Mouse (Mus musculus) E14TG2a.4 (cell line): ENCODE measurements at regions not wholly inside any gene's neighbourhood (a gene's known extent, or its start where the extent isn't known, plus 50 kb on each side); places are given as distances from the start of the nearest gene placed in this dataset.
A peak's percentile ranks its signal among the peaks of the same experiment; 100 is the strongest.

Source experiments
- H3K27me3 ChIP-seq: 2 replicates; pipeline ENCODE4 v1.6.1; 2014; ENCODE audit warnings: low read length, control low read depth; ENCODE audit not compliant: insufficient read depth
- H3K36me3 ChIP-seq: 2 replicates; pipeline ENCODE4 v1.6.1; 2014; ENCODE audit warnings: low read length, control low read depth; ENCODE audit not compliant: insufficient read depth
- H3K4me1 ChIP-seq: replicated peaks from 2 replicates; pipeline ENCODE4 v1.6.1; 2014; ENCODE audit warnings: low read depth, low read length, control low read depth
- H3K4me3 ChIP-seq: replicated peaks from 2 replicates; pipeline ENCODE4 v1.5.1; 2014; ENCODE audit warnings: mild to moderate bottlenecking, low read length
- H3K9me3 ChIP-seq: 2 replicates; pipeline ENCODE4 v1.6.1; 2014; ENCODE audit warnings: low read length, control low read depth
- CTCF ChIP-seq: conservative IDR thresholded peaks from 2 replicates; pipeline ENCODE4 v1.5.1; 2014; ENCODE audit warnings: low read length
- NANOG ChIP-seq: IDR thresholded peaks from 2 replicates; pipeline ENCODE4 v1.6.1; 2014; ENCODE audit warnings: borderline replicate concordance, low read length, mixed read lengths
- POU5F1 ChIP-seq: IDR thresholded peaks from 2 replicates; pipeline ENCODE4 v1.6.1; 2014; ENCODE audit warnings: low read length, borderline replicate concordance

DNA sequence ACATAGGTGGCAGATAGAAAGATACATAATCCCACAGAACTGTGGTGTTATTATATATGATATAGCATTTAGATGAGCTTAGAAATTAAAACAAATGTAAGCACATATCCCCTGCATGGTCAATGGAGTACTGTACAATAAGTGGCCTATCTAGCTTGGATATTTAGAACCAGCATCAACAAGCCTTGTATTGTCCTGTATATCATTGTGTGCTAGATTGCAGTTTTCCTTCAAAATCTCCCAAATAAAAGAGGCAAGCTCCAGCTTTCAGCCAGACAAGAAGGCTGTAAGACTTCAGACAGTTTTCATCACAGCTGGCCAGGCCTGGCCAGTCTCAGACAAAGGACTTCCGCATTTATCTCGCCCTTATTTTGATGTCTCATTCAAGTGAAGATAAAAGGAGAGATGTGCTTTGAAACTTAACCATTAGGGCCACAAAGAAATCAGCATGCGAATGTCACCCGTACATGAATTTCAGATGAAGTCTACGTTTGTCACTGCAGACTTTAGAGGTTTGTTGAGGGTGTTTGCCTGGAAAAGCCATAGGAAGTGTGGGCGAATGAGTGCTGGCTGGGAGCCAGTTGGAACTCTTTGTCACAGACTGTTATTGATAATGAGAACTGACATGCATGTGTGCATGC is 700.5 kb downstream of the Kcnj2 start:
- H3K9me3 ChIP-seq = no peaks in the 10 kb centered on the region
- TF ChIP-seq CTCF (no peak), POU5F1 (no peak), NANOG (no peak)
- no peaks in the 10 kb centered on the region for H3K36me3 ChIP-seq

DNA sequence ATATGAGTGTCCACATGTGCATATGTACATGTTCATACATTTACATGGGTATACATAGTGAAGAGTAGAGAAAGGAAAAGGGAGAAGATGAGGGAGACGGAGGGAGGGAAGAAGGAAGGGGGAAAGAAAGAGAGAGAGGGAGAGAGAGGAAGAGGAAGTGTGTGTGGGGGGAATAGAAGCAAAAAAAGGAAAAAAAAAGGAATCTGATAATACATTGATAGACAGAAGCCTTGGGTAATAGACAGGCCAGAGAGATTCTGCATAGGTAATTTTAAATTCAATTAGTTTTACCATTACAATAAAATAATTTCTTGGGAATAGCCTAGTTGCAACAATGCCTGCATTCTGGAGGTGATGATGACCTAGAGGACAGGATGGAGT is 701.0 kb downstream of the Kcnj2 start:
- Histone ChIP-seq H3K36me3 (no peaks in the 10 kb centered on the region), H3K27me3 (no peaks in the 10 kb centered on the region), H3K9me3 (no peaks in the 10 kb centered on the region), H3K4me1 (no peaks in the 10 kb centered on the region), H3K4me3 (no peak overlapping the region)
- TF ChIP-seq NANOG (no peak), POU5F1 (no peak), CTCF (no peak)

More for the DNA sequence above, 700.5 kb downstream of the Kcnj2 start:
- no peak overlapping the region for H3K4me3 ChIP-seq
- no peaks in the 10 kb centered on the region for H3K27me3 ChIP-seq
- no peaks in the 10 kb centered on the region for H3K4me1 ChIP-seq

DNA sequence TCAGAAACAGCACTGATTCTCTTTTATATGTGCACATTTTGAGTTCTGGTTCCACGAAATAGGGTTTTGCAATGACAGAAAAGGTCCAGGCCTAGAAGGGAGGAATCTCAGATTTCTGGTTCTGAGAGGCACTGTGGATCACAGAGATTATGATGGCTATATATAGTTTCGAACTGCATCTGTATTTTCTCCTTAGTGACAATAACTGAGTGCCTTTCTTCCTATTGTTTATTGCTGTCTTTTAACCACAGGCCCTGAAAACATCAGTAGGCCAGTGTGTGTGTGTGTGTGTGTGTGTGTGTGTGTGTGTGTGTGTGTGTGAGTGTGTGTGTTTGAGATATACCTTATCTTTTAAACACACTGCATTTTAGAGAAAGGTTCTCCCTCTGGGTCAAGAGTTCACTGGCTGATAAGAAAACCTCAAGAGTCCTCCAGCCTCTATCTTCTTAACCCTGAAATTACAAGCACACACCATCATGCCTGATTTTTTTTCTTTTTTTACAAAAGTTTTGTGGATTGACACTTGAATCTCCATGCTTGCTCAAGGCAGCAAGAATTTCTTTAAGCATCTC is 708.2 kb downstream of the Kcnj2 start:
- H3K27me3 ChIP-seq = no peaks in the 10 kb centered on the region
- TF ChIP-seq CTCF = no peak
- no peak for TF ChIP-seq NANOG
- no peak for TF ChIP-seq POU5F1

DNA sequence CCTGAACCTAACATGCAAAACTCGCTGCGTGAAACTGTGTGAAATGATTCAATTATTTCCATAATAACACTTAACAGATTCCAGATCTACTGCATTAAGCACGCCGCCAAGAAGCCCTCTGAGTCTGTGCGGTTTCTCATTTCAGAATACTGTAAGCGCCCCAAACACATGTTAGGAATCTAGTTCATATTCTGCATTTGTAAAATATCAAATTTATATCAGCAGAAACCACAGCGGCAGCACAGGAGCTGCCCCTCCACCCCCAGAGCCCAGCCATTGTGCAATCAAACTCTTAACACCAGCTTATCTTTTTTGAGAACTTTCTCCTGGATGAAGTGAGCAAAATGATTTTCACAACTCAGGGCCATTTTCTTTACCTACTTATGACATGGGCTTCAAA is 715.4 kb downstream of the Kcnj2 start:
- no peaks in the 10 kb centered on the region for H3K27me3 ChIP-seq
- no peak for TF ChIP-seq CTCF
- TF ChIP-seq NANOG = no peak
- TF ChIP-seq POU5F1 = no peak
- H3K9me3 ChIP-seq = no peaks in the 10 kb centered on the region
- no peaks in the 10 kb centered on the region for H3K4me1 ChIP-seq
- no peaks in the 10 kb centered on the region for H3K36me3 ChIP-seq
- no peak overlapping the region for H3K4me3 ChIP-seq

More for the DNA sequence above, 708.2 kb downstream of the Kcnj2 start:
- Histone ChIP-seq H3K36me3 (no peaks in the 10 kb centered on the region), H3K9me3 (no peaks in the 10 kb centered on the region), H3K4me1 (no peaks in the 10 kb centered on the region), H3K4me3 (no peak overlapping the region)

DNA sequence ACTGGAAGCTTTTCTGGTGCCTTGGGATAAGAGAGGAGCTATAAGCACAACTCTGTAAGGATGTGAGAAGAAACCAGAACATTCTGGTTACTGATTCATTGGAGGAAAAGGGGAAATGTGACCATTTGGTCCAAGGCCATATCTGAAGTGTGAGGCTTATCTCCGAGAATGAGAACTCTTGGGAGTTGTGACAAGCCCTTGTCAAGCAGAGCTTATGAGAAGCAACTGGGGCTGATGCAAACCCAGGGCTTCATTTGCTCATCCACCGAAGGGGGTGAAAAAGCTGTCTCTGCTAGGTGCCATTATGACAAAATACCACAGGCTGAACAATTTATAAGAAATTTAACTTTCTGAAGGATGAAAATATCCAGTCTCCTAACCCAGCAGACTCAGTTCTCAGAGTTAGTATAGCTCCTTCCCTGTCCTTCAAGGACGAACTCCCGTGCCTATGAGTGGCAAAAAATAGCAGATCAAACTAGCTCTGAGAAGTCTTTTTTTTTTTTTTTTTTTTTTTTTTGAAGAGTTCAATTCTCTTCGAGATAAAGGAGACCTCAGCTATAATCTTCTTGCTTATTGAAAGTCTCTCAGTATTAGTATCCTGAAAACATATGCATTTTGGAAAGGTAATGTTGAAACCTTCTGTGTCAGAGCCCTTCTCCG is 725.4 kb downstream of the Kcnj2 start:
- Histone ChIP-seq H3K9me3 (no peaks in the 10 kb centered on the region), H3K27me3 (no peaks in the 10 kb centered on the region), H3K4me3 (no peak overlapping the region), H3K36me3 (no peaks in the 10 kb centered on the region), H3K4me1 (no peaks in the 10 kb centered on the region)
- no peak for TF ChIP-seq CTCF
- no peak for TF ChIP-seq POU5F1
- no peak for TF ChIP-seq NANOG

- Histone ChIP-seq H3K27me3 (no peaks in the 10 kb centered on the region), H3K36me3 (no peaks in the 10 kb centered on the region), H3K9me3 (no peaks in the 10 kb centered on the region), H3K4me1 (no peaks in the 10 kb centered on the region), H3K4me3 (no peak overlapping the region)
- TF ChIP-seq NANOG = no peak
- TF ChIP-seq CTCF = no peak
- TF ChIP-seq POU5F1 = no peak
Observed at GRCm38 (mm10) chr11:111801033-111801432, 735.1 kb downstream of the Kcnj2 start.

DNA sequence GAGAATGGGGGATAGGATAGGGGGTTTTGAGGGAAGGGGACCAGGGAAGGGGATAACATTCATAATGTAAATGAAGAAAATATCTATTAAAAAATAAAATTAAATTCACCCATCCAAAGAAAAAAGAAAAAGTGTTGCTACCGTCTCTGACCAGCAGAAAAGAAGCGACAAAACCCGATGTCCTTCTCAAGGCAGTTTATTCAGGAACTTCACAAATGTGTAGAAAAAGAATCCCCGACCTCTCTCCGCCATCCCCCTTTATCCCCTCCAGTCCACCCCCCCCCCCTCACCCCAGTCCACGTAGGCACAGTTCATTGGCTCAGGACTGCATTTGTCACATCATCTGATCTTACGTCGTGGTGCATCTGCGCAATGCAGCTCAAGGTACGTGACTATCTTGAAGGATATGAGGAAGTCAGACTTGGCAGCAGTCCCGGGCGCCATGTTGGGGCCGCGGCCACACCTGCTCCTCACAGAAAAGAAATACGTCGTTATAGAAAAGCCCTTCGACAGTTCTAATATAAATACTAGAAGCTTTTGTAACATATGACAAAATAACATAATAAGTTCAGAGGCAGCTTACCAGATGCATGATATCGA is 750.3 kb downstream of the Kcnj2 start:
- peaks cover 24% of the 10 kb centered on the region for H3K4me1 ChIP-seq
- H3K9me3 ChIP-seq = no peaks in the 10 kb centered on the region
- H3K36me3 ChIP-seq = no peaks in the 10 kb centered on the region
- TF ChIP-seq CTCF (no peak), NANOG (no peak), POU5F1 (no peak)
- H3K27me3 ChIP-seq = peaks cover 8% of the 10 kb centered on the region; the same call in 1 of the 2 replicates
- H3K4me3 ChIP-seq = no peak overlapping the region

GRCm38 (mm10) chr11:111818124-111818523 is 752.2 kb downstream of the Kcnj2 start:
- Histone ChIP-seq H3K4me1 (peaks cover 24% of the 10 kb centered on the region), H3K27me3 (peaks cover 11% of the 10 kb centered on the region; the same call in 1 of the 2 replicates), H3K36me3 (no peaks in the 10 kb centered on the region), H3K4me3 (no peak overlapping the region), H3K9me3 (no peaks in the 10 kb centered on the region)
- TF ChIP-seq CTCF (no peak), POU5F1 (no peak), NANOG (0 out of 2 replicates have a peak, but pooled peaks have one; percentile 32)
